Mouse (Mus musculus): Measurements from ENCODE around the gene Chn2. TPM values are rescaled to one million over a fixed set of nuclear protein-coding genes. Genes with fewer than 3 reads are reported as not detected.

The Chn2 gene
- polyA plus RNA-seq, 1 experiment from 2014 or later, result 28.5 TPM

- H3K4me2 ChIP-seq (replicated peaks), result no peak overlapping the region
- 77% methylated on average over 13 of the region's 13 CpGs for WGBS
- H3K27me3 ChIP-seq, result peaks cover 16% of the 10 kb centered on the region
- H3K9me3 ChIP-seq, result no peaks in the 10 kb centered on the region
- H3K4me1 ChIP-seq, result peaks cover 7% of the 10 kb centered on the region
- H3K36me3 ChIP-seq, result no peaks in the 10 kb centered on the region
- no peak for ATAC-seq (ENCODE audit: low FRiP score, low read depth)
- no peak overlapping the region for H3K9ac ChIP-seq (replicated peaks)
- H3K27ac ChIP-seq (replicated peaks), result no peak overlapping the region
- no peak overlapping the region for H3K4me3 ChIP-seq
These were observed 192.6 kb downstream of the Chn2 start for GRCm38 (mm10) chr6:54231769-54232558.

GRCm38 (mm10) chr6:54236441-54236840 is 197.1 kb downstream of the Chn2 start:
- WGBS, result 94% methylated on average over 9 of the region's 9 CpGs
- H3K4me3 ChIP-seq, result no peak overlapping the region
- H3K9ac ChIP-seq (replicated peaks), result no peak overlapping the region
- H3K9me3 ChIP-seq, result peaks cover 7% of the 10 kb centered on the region
- no peak for ATAC-seq (ENCODE audit: low FRiP score, low read depth)
- no peaks in the 10 kb centered on the region; the same call in 1 of the 2 replicates for H3K36me3 ChIP-seq
- H3K4me2 ChIP-seq (replicated peaks), result no peak overlapping the region
- H3K4me1 ChIP-seq, result no peaks in the 10 kb centered on the region
- no peak overlapping the region for H3K27ac ChIP-seq (replicated peaks)
- no peaks in the 10 kb centered on the region for H3K27me3 ChIP-seq

- H3K4me1 ChIP-seq, result no peaks in the 10 kb centered on the region
- H3K9me3 ChIP-seq, result peaks cover 7% of the 10 kb centered on the region
- no peak overlapping the region for H3K4me2 ChIP-seq (replicated peaks)
- WGBS, result 88% methylated on average over 5 of the region's 5 CpGs
- H3K36me3 ChIP-seq, result no peaks in the 10 kb centered on the region; the same call in 1 of the 2 replicates
- no peak overlapping the region for H3K9ac ChIP-seq (replicated peaks)
- ATAC-seq (ENCODE audit: low FRiP score, low read depth), result no peak
- no peak overlapping the region for H3K27ac ChIP-seq (replicated peaks)
- H3K27me3 ChIP-seq, result no peaks in the 10 kb centered on the region
- H3K4me3 ChIP-seq, result no peak overlapping the region
These were observed 202.4 kb downstream of the Chn2 start for GRCm38 (mm10) chr6:54241761-54242160.

GRCm38 (mm10) chr6:54242286-54242685 is 202.9 kb downstream of the Chn2 start:
- H3K4me1 ChIP-seq, result no peaks in the 10 kb centered on the region
- no peak for ATAC-seq (ENCODE audit: low FRiP score, low read depth)
- no peaks in the 10 kb centered on the region; the same call in 1 of the 2 replicates for H3K36me3 ChIP-seq
- H3K27ac ChIP-seq (replicated peaks), result no peak overlapping the region
- H3K4me2 ChIP-seq (replicated peaks), result no peak overlapping the region
- no peak overlapping the region for H3K9ac ChIP-seq (replicated peaks)
- H3K27me3 ChIP-seq, result no peaks in the 10 kb centered on the region
- 79% methylated on average over 9 of the region's 9 CpGs for WGBS
- peaks cover 7% of the 10 kb centered on the region for H3K9me3 ChIP-seq
- no peak overlapping the region for H3K4me3 ChIP-seq

GRCm38 (mm10) chr6:54248354-54249252 is 209.2 kb downstream of the Chn2 start:
- Histone ChIP-seq H3K4me2 (replicated peaks) (no peak overlapping the region), H3K4me3 (no peak overlapping the region), H3K27ac (replicated peaks) (no peak overlapping the region), H3K4me1 (no peaks in the 10 kb centered on the region), H3K27me3 (no peaks in the 10 kb centered on the region), H3K9ac (replicated peaks) (no peak overlapping the region), H3K9me3 (no peaks in the 10 kb centered on the region), H3K36me3 (no peaks in the 10 kb centered on the region)
- 64% methylated on average over 8 of the region's 8 CpGs for WGBS
- ATAC-seq (ENCODE audit: low FRiP score, low read depth), result no peak

GRCm38 (mm10) chr6:54251401-54252191 is 212.2 kb downstream of the Chn2 start:
- Histone ChIP-seq H3K27ac (replicated peaks) (no peak overlapping the region), H3K36me3 (no peaks in the 10 kb centered on the region), H3K27me3 (no peaks in the 10 kb centered on the region), H3K4me1 (peaks cover 14% of the 10 kb centered on the region; the same call in 1 of the 2 replicates), H3K9ac (replicated peaks) (no peak overlapping the region), H3K4me3 (no peak overlapping the region), H3K9me3 (no peaks in the 10 kb centered on the region), H3K4me2 (replicated peaks) (no peak overlapping the region)
- WGBS, result 46% methylated on average over 17 of the region's 17 CpGs
- ATAC-seq (ENCODE audit: low FRiP score, low read depth), result no peak

- Histone ChIP-seq H3K4me3 (no peak overlapping the region), H3K27ac (replicated peaks) (no peak overlapping the region), H3K9me3 (no peaks in the 10 kb centered on the region), H3K4me2 (replicated peaks) (no peak overlapping the region), H3K36me3 (no peaks in the 10 kb centered on the region), H3K27me3 (no peaks in the 10 kb centered on the region; the same call in 1 of the 2 replicates), H3K4me1 (peaks cover 15% of the 10 kb centered on the region; the same call in 1 of the 2 replicates), H3K9ac (replicated peaks) (no peak overlapping the region)
- no peak for ATAC-seq (ENCODE audit: low FRiP score, low read depth)
- 58% methylated on average over 5 of the region's 5 CpGs for WGBS
These were observed 213.9 kb downstream of the Chn2 start for GRCm38 (mm10) chr6:54253206-54253605.

GRCm38 (mm10) chr6:54253881-54254280 is 214.5 kb downstream of the Chn2 start:
- ATAC-seq (ENCODE audit: low FRiP score, low read depth), result no peak
- no peak overlapping the region for H3K27ac ChIP-seq (replicated peaks)
- no peak overlapping the region for H3K4me3 ChIP-seq
- 83% methylated on average over 7 of the region's 7 CpGs for WGBS
- no peaks in the 10 kb centered on the region; the same call in 1 of the 2 replicates for H3K27me3 ChIP-seq
- no peak overlapping the region for H3K9ac ChIP-seq (replicated peaks)
- H3K36me3 ChIP-seq, result no peaks in the 10 kb centered on the region
- H3K4me2 ChIP-seq (replicated peaks), result no peak overlapping the region
- H3K9me3 ChIP-seq, result no peaks in the 10 kb centered on the region
- H3K4me1 ChIP-seq, result peaks cover 15% of the 10 kb centered on the region; the same call in 1 of the 2 replicates

GRCm38 (mm10) chr6:54254759-54255158 is 215.4 kb downstream of the Chn2 start:
- H3K27ac ChIP-seq (replicated peaks), result no peak overlapping the region
- 72% methylated on average over 6 of the region's 6 CpGs for WGBS
- ATAC-seq (ENCODE audit: low FRiP score, low read depth), result no peak
- no peaks in the 10 kb centered on the region for H3K36me3 ChIP-seq
- no peak overlapping the region for H3K9ac ChIP-seq (replicated peaks)
- no peak overlapping the region for H3K4me3 ChIP-seq
- no peaks in the 10 kb centered on the region for H3K9me3 ChIP-seq
- no peak overlapping the region for H3K4me2 ChIP-seq (replicated peaks)
- H3K4me1 ChIP-seq, result peaks cover 15% of the 10 kb centered on the region; the same call in 1 of the 2 replicates
- no peaks in the 10 kb centered on the region; the same call in 1 of the 2 replicates for H3K27me3 ChIP-seq

GRCm38 (mm10) chr6:54255321-54255720 is 216.0 kb downstream of the Chn2 start:
- Histone ChIP-seq H3K9me3 (no peaks in the 10 kb centered on the region), H3K36me3 (no peaks in the 10 kb centered on the region), H3K27ac (replicated peaks) (no peak overlapping the region), H3K9ac (replicated peaks) (no peak overlapping the region), H3K27me3 (no peaks in the 10 kb centered on the region; the same call in 1 of the 2 replicates), H3K4me3 (no peak overlapping the region), H3K4me2 (replicated peaks) (no peak overlapping the region), H3K4me1 (peaks cover 15% of the 10 kb centered on the region; the same call in 1 of the 2 replicates)
- 64% methylated on average over 11 of the region's 11 CpGs for WGBS
- peak; percentile 34; the same call in 1 of the 2 replicates for ATAC-seq (ENCODE audit: low FRiP score, low read depth)

GRCm38 (mm10) chr6:54256397-54256796 is 217.0 kb downstream of the Chn2 start:
- Histone ChIP-seq H3K9me3 (no peaks in the 10 kb centered on the region), H3K4me3 (no peak overlapping the region), H3K4me2 (replicated peaks) (no peak overlapping the region), H3K27me3 (no peaks in the 10 kb centered on the region; the same call in 1 of the 2 replicates), H3K4me1 (peaks cover 15% of the 10 kb centered on the region; the same call in 1 of the 2 replicates), H3K36me3 (no peaks in the 10 kb centered on the region), H3K27ac (replicated peaks) (no peak overlapping the region), H3K9ac (replicated peaks) (no peak overlapping the region)
- WGBS, result 59% methylated on average over 10 of the region's 10 CpGs
- no peak for ATAC-seq (ENCODE audit: low FRiP score, low read depth)
